Mouse (Mus musculus) cerebellum, postnatal 10 days (tissue): ENCODE data around the gene Zfp984.
"Not testable (repeated sequence)": the region's sequence is repeated elsewhere in the genome, so short reads cannot be mapped to it uniquely, and the experiment has no call there.

Experiments used
- DNase-seq, 2 experiments: peaks; one replicate each; pipeline ENCODE4 v3.0.0; 2021; ENCODE audit warnings: mixed read lengths in 2 of 2

Zfp984 gene

GRCm38 (mm10) chr4:147809292-147809965, at the start of gene Zfp984:
Zfp984 (minus strand) TSS chr4:147809788.
- not testable (repeated sequence) for DNase-seq

DNA sequence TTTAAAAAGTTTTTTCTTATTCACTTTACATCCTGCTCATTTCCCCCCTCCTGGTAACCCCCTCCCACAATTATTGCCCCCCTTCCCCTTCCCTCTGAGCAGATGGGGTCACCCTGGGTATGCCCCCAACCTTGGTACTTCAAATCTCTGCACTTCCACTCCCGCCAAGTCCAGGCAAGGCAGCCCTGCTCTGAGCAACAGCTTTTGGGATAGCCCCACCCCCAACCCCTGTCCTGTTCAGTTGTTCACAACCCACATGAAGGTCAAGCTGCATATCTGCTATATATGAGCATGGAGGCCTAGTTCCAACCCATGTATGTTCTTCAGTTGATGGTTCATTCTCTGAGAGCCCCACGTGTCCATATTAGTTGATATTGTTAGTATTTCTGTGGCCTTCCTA, 41.2 kb upstream of the Zfp984 start:
- no peak for DNase-seq

DNA sequence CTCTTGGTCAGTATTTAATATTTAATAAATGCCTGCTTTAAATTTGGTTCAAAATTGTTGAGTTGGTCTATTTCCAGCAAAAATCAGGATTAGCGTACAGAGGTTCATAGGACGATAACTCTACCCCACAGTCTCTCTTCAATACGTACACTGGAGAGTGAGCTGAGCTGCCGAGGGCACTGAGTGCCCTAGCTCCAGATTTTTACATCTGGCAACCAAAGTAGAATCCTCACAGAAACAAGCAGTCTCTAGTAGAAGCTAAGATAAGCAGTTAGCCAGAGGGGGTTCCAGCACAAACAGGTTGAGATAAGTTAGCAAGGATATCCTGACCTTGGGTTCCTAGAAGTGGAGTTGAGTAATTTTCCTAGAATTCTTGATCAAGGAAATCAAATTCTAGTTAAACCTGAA, 39.0 kb upstream of the Zfp984 start:
- DNase-seq: no peak

DNA sequence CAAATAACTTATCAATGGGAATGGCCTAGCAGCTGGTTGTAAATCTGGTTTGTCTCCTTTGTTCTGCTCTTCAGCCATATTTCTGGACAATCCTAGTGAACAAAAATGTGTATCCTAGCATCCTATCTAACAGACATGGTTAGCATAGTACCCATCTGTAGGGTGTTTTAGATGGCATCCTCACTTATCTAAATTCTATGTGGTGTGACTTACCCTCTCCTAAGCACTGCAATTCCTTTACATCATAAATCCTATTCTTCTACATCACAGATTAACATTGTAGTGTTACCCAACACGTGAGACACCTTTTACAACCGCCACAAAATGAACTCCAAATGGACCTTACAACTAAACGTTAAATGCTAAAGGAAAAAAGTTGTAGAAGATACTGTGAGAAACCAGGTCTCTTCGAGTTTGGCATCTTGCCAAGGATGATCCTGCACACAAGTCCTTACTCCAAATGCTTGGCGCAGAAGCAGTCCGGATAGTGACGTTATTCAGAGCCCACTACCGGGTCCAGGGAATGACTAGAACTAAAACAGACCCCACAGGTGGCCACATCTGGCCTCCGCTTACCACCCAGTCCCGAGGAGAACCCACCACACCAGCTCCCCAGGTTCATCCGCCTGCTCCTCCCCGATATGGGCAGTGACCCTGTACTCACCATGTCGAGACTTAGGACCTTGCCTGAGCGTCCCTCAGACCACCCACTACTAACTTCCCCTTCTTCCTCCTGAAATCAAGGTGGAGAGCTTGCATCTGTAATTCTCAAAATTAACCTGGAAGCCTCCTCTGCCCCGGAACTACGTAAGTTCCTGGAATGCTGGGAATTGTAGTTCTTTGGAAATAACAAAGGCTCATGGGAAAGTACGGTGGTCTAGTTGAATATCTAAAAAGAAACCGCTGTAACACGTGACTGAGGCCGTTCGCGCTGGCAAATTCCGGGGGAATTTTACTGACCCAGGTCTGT, 38.3 kb upstream of the Zfp984 start, which contains the start of gene Zfp933:
Zfp933 (minus strand) TSS at position 753 of the 970 bp plus-strand sequence.
- peak; percentile 71 to 84 for DNase-seq

DNA sequence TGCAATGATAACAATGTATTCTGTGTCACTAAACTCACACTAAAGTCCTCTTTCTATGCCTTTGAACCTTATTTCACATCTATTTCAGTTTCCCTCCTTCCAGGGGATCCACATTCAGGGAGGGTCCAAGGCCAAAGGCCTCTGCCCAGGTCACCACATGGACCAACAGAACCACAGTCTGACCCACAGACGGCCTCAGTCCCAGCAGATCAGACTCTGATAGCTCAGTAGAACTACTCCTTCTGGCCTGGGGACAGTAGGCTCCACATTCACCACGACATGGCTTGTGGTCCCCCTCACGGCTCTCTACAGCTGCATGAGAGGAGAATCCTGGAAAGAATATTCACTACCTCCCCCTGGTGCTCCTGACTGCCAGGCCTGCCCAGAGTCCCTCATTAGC, 33.3 kb upstream of the Zfp984 start:
- no peak for DNase-seq

- peak in 1 of 2 experiments; percentile 5 for DNase-seq
Observed at GRCm38 (mm10) chr4:147839282-147839681, 29.7 kb upstream of the Zfp984 start.

- DNase-seq: no peak
Observed at GRCm38 (mm10) chr4:147824389-147824788, 14.8 kb upstream of the Zfp984 start.

GRCm38 (mm10) chr4:147821414-147821813, 11.8 kb upstream of the Zfp984 start:
- DNase-seq: not testable (repeated sequence)

DNA sequence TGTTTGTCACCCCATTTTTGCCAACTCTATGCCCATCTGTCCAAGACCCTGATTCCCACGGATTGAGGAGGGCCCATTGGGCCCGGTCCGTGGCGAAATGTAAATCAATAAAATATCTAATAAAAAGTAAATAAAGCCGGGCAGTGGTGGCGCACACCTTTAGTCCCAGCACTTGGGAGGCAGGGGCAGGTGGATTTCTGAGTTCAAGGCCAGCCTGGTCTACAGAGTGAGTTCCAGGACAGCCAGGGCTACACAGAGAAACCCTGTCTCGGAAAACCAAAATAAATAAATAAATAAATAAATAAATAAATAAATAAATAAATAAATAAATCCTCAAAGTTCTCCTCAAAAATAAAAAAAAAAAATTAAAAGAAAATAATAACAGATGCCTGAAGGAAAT, 10.1 kb upstream of the Zfp984 start:
- DNase-seq: not testable (repeated sequence)

- no peak for DNase-seq
Observed at GRCm38 (mm10) chr4:147814592-147815167, 5.1 kb upstream of the Zfp984 start.

GRCm38 (mm10) chr4:147813249-147813765, 3.7 kb upstream of the Zfp984 start:
- DNase-seq: no peak

DNA sequence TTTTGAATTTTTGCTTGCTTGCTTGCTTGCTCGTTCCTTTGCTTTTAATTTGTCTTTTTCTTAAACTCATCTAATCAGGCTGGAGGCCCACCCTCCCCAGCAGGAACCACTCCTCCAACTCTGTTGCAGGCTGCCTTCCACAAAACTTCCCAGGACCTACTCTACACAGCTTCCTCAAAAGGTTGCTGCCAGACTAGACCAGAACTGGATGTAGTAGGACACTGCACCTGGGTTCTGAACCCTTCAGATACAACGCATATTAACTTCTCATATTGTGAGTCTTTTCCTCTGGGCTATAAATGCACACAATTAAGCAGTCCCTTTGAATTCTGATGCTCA, 347 bp upstream of the Zfp984 start:
- DNase-seq: not testable (repeated sequence)

GRCm38 (mm10) chr4:147808483-147808882, 1.1 kb downstream of the Zfp984 start:
- not testable (repeated sequence) for DNase-seq

- not testable (repeated sequence) for DNase-seq
Observed at GRCm38 (mm10) chr4:147795308-147795707, 14.3 kb downstream of the Zfp984 start.

DNA sequence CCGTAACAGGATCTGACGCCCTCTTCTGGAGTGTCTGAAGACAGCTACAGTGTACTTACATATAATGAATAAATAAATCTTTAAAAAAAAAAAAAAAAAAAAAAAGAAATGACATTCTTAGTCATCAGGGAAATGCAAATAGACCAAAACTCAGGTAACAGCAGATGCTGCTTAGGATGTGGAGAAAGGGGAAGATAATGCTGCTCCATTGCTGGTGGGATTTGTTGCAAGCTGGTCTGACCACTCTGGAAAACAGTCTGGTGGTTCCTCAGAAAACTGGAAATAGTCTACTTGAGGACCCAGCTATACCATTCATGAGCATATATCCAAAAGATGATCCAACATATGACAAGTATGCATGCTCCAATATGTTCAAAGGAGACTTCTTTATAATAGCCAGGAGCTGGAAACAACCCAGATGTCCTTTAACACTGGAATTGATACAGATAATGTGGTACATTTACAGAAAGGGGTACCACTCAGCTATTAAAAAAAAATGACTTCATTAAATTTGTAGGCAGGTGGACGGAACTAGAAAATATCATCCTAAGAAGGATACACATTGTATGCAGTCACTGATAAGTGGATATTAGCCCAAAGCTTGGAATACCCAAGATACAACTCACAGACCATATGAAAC, 15.4 kb downstream of the Zfp984 start:
- DNase-seq: not testable (repeated sequence)

DNA sequence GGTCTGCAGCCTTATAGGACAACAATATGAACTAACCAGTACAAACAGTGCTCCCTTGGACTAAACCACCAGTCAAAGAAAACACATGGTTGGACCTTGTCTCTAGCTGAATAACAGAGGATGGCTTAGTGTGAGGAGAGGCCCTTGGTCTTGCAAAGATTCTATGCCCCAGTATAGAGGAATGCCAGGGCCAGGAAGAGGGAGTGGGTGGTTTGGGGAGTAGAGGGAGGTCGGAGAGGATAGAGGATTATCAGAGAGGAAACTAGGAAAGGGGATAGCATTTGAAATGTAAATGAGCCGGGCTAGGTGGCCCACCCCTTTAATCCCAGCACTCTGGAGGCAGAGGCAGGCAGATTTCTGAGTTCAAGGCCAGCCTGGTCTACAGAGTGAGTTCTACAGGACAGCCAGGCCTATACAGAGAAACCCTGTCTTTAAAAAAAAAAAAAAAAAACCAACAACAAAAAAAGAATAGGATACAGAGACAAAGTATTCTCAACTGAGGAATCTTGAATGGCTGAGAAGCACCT, 16.1 kb downstream of the Zfp984 start:
- DNase-seq: not testable (repeated sequence)

- DNase-seq: not testable (repeated sequence)
Observed at GRCm38 (mm10) chr4:147791729-147792128, 17.9 kb downstream of the Zfp984 start.

DNA sequence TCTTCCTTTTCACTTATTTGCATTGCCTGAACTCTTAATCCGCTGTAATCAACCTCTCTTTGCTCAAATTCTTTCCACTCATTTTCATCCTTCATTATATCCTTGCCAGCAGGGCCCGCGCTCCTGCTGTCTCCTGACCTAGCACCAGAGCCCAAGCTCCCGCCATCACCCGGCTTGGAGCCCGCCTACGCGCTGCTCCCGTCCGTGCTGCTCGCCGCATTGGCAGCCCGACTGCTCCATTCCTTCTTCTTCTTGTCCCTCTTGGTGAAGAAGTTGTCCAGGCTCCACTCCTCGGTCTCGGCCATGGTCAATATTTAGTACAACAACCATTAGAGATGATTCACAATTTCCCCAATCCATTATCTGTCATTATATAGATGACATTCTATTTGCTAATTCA, 63.3 kb downstream of the Zfp984 start:
- not testable (repeated sequence) for DNase-seq

- DNase-seq: peak; percentile 1 to 2
Observed at GRCm38 (mm10) chr4:147738636-147739369, 70.8 kb downstream of the Zfp984 start.
